Mouse (Mus musculus): ENCODE results near the gene 5330417C22Rik.

Gene 5330417C22Rik

DNA sequence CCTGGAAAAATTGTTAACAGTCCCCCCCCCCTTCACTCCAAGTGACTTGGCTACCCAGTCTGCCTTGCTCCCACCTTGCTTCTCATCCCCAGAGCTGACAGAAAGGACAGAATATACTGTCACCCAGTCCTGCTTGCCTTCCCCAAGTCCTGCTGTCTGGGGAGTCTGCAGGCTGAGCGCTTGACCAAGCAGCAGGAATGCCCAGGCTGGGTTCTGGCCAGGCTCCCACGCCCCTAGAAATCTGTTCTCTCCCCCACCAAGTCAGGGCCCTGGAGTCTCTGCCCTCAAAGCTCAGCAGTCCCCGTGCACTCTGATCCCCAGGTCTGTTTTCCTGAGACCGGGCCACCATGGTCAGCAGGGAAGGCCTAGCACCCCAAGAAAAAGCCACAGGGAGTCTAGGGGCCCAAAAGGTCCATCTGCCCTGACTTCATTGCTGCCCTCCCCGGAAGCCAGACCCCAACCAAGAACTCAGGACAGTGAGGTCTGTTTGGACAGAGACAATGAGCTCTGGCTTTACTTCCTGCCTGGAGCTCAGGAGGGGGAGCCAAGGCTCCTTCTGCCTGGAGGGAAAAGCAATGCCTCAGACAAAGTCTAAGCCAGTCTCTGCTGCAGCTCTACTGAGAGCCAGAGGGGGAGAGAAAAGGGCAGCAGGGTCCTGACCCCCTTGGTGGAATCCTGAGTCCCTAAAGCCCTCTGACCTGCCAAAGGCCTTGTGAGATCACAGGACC, 125.1 kb downstream of the 5330417C22Rik start:
- peak; percentile 19 to 23 for DNase-seq

DNA sequence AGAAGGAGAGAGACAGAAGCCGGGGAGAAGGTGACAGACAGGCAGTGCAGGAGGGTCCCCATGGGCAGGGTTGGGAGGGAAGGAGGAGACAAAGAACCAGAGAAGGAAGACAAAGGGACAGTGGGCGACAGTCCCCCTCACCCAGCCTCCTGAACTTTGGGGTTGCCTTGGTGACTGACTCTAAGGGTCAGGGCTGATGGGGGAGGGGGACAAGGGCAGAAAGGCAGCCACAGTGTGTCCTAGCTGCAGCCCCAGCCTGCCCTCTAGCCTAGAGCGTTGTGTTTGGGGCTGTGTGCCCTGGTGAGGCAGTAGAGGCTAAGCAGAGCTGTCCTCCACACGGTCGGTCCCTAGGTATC, 126.0 kb downstream of the 5330417C22Rik start:
- peak in 1 of 2 experiments; percentile 20 for DNase-seq

DNA sequence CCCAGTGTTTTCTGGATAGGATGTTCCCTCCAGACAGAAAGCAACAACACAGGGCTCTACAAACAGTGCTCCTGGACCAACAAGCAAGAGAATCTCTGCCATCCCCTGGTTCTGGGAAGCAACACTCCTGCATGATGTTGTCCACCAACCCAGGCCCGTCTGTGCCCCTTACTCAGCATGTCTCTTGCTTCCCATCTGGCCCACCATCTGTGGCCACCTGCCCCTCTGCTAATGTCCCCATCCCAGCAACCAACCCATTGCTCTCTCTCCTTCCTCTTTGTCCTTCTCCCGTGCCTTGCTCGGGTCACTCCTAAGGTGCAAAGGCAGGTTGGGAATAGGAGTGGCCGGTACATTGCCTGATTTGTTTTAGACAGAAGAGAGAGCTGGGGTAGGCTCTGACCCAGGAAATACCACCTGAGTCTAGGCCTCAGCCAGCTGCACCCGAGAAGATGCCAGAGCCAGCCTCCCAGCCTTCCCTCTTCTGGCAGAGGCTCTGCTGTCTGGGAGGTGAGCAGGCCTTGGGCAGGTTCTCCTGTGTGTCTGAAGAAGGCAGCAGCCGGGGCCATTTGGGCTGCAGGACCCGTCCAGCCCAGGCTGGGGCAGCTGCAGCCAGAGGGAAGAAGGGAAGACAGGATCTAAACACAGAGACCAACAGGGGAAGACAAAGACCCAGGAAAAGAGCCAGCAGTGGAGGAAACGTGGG, 126.5 kb downstream of the 5330417C22Rik start:
- peak in 1 of 2 experiments; percentile 39 for DNase-seq

DNA sequence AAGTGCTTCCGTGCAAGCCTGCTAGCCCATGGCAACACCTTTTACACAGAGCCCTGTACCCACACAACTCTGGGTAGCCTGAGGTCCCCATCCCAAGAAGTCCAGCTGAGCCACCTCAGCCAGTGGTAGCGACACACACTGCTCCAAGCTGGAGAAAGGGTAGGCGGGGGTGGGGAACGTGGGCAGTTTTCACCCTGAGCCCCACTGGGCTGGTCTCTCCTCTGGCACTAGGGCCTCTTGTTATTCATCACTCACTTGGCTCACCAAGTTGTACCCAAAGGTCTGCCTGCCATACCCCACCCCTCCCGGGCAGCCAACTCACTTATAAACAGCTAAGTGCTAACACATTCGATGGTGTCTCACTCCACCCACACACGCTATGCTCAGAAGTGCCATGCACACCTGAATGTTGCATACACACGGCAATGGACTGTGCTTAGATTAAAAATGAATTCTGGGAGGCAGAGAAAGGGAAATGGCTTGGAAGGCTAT, 127.8 kb downstream of the 5330417C22Rik start:
- DNase-seq = peak in 1 of 2 experiments; percentile 2

DNA sequence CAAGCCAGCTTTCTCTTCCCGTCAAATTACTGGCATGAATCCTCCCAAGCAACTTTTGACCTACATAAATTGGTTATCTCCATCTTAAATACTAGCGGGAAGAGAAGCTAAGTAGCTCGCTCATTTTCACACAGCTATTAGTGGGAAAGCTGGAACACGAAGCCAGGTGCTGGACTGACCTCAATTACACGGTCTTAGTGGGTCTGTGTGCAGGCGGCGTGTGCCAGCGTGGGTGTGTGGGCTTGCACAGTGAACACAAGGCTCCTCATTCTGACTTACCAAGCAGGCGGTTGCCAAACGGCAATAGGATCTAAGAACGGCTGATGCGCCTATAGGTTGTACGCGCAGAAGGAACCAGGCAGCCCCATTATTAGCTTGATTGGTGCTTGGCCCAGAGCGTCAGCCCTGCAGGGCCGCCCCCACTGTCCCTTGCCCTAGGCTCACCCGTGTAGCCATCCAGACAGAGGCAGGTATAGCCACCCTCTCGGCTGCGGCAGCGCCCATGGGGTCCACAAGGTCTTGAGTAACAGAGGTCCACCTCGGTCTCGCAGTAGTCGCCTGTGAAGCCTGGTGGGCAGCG, 129.9 kb downstream of the 5330417C22Rik start:
- DNase-seq = no peak
